Mouse (Mus musculus): ENCODE results near the gene Try4. TPM values are rescaled to one million over a fixed set of nuclear protein-coding genes. Genes with fewer than 3 reads are reported as not detected.

Gene Try4
- 2.1 TPM for polyA plus RNA-seq (2014; fragmentation: Illumina TruSeq; extraction: RNeasy Lipid Tissue Mini Kit (QIAGEN cat#74804); ENCODE audit: low read depth, low replicate concordance)

DNA sequence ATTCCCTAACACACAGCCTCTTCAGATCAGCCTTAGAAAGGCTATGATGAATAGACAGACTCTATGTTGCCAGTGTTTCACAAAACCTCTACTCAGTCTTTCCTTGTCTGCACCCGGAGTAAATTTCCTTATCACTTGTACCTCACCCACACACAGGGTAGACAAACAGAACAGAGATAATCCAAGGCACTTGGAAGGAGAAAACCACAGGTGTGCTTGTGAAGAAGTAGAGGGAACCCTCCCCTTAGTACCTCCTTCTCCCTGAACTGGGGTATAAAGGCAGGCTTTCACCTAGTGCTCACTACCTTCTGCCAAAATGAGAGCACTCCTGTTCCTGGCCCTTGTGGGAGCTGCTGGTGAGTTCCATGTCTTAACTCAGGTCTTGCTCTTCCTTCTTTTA lies at the start of gene Try4:
Try4 (plus strand) TSS at position 301 of the 400 bp plus-strand sequence.

DNA sequence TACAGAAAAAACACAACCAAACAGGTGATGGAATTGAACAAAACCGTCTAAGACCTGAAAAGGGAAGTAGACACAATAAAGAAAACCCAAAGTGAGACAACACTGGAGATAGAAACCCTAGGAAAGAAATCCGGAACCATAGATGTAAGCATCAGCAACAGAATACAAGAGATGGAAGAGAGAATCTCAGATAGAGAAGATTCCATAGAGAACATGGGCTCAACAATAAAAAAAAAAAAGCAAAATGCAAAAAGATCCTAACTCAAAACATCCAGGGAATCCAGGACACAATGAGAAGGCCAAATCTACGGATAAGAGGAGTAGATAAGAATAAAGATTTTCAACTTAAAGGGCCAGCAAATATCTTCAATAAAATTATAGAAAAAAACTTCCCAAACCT lies 14.7 kb downstream of the Try4 start, which contains the start of gene Try5:
Try5 (minus strand) TSS at position 101 of the 400 bp plus-strand sequence.

DNA sequence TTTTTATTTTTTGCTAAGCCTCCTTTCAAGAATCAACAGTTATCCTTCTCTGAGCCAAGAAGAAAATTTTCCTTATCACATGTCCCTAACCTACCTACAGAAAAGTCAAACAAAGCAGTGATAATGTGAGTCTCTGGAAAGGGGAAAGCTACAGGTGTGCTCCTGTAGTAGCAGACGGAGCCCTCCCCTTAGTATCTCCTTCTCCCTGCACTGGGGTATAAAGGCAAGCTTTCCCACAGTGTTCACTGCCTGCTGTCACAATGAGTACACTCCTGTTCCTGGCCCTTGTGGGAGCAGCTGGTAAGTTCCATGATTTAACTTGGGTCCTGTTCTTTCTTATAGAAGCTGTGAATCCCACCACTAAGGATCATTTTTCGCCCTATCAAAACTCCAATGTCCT lies 51.9 kb downstream of the Try4 start, which contains the start of gene Try10:
Try10 (plus strand) TSS at position 174 of the 400 bp plus-strand sequence.

Other genes with a start within 250 kb of the Try4 start
- 1.7 TPM for gene Try5, start 14.6 kb downstream of the Try4 start, polyA plus RNA-seq (2014; fragmentation: Illumina TruSeq; extraction: RNeasy Lipid Tissue Mini Kit (QIAGEN cat#74804); ENCODE audit: low read depth, low replicate concordance)
- not detected for gene Try10, start 51.8 kb downstream of the Try4 start, polyA plus RNA-seq (2014; fragmentation: Illumina TruSeq; extraction: RNeasy Lipid Tissue Mini Kit (QIAGEN cat#74804); ENCODE audit: low read depth, low replicate concordance)
- not detected for gene Prss3, start 75.4 kb downstream of the Try4 start, polyA plus RNA-seq (2014; fragmentation: Illumina TruSeq; extraction: RNeasy Lipid Tissue Mini Kit (QIAGEN cat#74804); ENCODE audit: low read depth, low replicate concordance)
- gene Gm5771, start 90.1 kb downstream of the Try4 start, polyA plus RNA-seq (2014; fragmentation: Illumina TruSeq; extraction: RNeasy Lipid Tissue Mini Kit (QIAGEN cat#74804); ENCODE audit: low read depth, low replicate concordance), result not detected
- not detected for gene Gm10334, start 143.9 kb downstream of the Try4 start, polyA plus RNA-seq (2014; fragmentation: Illumina TruSeq; extraction: RNeasy Lipid Tissue Mini Kit (QIAGEN cat#74804); ENCODE audit: low read depth, low replicate concordance)
- gene Prss1, start 156.7 kb downstream of the Try4 start, polyA plus RNA-seq (2014; fragmentation: Illumina TruSeq; extraction: RNeasy Lipid Tissue Mini Kit (QIAGEN cat#74804); ENCODE audit: low read depth, low replicate concordance), result not detected
- gene Prss2, start 219.5 kb downstream of the Try4 start, polyA plus RNA-seq (2014; fragmentation: Illumina TruSeq; extraction: RNeasy Lipid Tissue Mini Kit (QIAGEN cat#74804); ENCODE audit: low read depth, low replicate concordance), result 2.5 TPM

All from sigmoid colon, adult 10 weeks (tissue).